ENCODE assay signal across 25 mouse cellular contexts in the genomic region with DNA sequence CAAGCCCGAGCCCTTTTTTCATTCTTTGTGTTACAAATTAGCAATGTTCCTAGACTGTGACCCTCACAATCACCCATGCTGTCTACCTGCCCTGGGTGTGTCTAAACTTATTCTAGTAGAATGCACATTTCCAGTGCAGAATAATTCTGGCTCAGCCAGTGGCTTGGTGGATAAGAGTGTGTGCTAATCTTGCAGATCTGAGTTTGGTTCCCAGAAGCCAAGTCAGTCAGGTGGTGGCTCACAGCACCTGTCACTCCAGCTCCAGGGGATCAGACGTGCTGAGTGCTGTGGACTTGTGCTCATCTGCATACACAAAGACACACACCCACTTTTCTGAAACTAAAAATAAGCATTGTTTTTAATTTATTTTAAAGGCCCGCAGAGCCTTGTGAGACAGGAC. TPM values are rescaled to one million over a fixed set of nuclear protein-coding genes. Genes with fewer than 3 reads are reported as not detected.
DNase-seq lines count a peak whose midpoint lies in the region; ATAC-seq and TF ChIP-seq lines count a peak whose summit lies in the region.
"Had no signal": no experiment of that assay in that cellular context is flagged by ENCODE, and none has a peak within 500 bp of the region (broad histone marks: within the 10 kb centered on the region; RNA-seq: fewer than 3 reads in every experiment).

No protein-coding gene starts in this region.

- 63% methylated on average over 3 of the region's 3 CpGs for WGBS in embryonic facial prominence, embryonic 14.5 days
- WGBS in embryonic facial prominence, embryonic 10.5 days: 74% methylated on average over 3 of the region's 3 CpGs
- 72% methylated on average over 3 of the region's 3 CpGs for WGBS in kidney, adult 2 months

- no peaks in the 10 kb centered on the region for H3K27me3 ChIP-seq in embryonic facial prominence, embryonic 14.5 days (replicated peaks; ENCODE audit: control insufficient read depth, insufficient read depth, low read length)
- H3K27me3 ChIP-seq in embryonic facial prominence, embryonic 10.5 days (replicated peaks; ENCODE audit: low read depth, poor library complexity, severe bottlenecking): no peaks in the 10 kb centered on the region
- H3K27me3 ChIP-seq in ES-Bruce4 (ENCODE audit: control insufficient read depth, insufficient read depth, low read length, poor library complexity, severe bottlenecking): no peaks in the 10 kb centered on the region
- H3K27me3 ChIP-seq in myocyte (ENCODE audit: control insufficient read depth, insufficient read depth, insufficient read length): peaks cover 22% of the 10 kb centered on the region
- H3K27me3 ChIP-seq in kidney, adult 2 months (replicated peaks; ENCODE audit: control insufficient read depth, insufficient read depth, low read length): no peaks in the 10 kb centered on the region
- H3K27me3 ChIP-seq: embryonic facial prominence, embryonic 15.5 days; heart, embryonic 15.5 days; intestine, embryonic 15.5 days had no signal

- H3K4me1 ChIP-seq in embryonic facial prominence, embryonic 14.5 days (ENCODE audit: control insufficient read depth, insufficient read depth, low read length): no peaks in the 10 kb centered on the region
- no peaks in the 10 kb centered on the region for H3K4me1 ChIP-seq in embryonic facial prominence, embryonic 10.5 days
- H3K4me1 ChIP-seq in ES-Bruce4 (ENCODE audit: control insufficient read depth, insufficient read depth, low read length): peaks cover 1% of the 10 kb centered on the region
- H3K4me1 ChIP-seq in kidney, adult 2 months (ENCODE audit: control insufficient read depth, insufficient read depth, low read length): no peaks in the 10 kb centered on the region
- H3K4me1 ChIP-seq: embryonic facial prominence, embryonic 15.5 days; forebrain, embryonic 10.5 days; heart, embryonic 15.5 days; intestine, embryonic 15.5 days had no signal

- H3K36me3 ChIP-seq in embryonic facial prominence, embryonic 14.5 days (ENCODE audit: control insufficient read depth, insufficient read depth, low read length): no peaks in the 10 kb centered on the region
- no peaks in the 10 kb centered on the region for H3K36me3 ChIP-seq in embryonic facial prominence, embryonic 10.5 days (replicated peaks)
- H3K36me3 ChIP-seq in ES-Bruce4 (ENCODE audit: control insufficient read depth, insufficient read depth, low read length, poor library complexity, severe bottlenecking): no peaks in the 10 kb centered on the region
- no peaks in the 10 kb centered on the region for H3K36me3 ChIP-seq in myocyte (ENCODE audit: control insufficient read depth, insufficient read depth)
- H3K36me3 ChIP-seq in kidney, adult 2 months (ENCODE audit: control insufficient read depth, insufficient read depth, low read length): no peaks in the 10 kb centered on the region
- H3K36me3 ChIP-seq: embryonic facial prominence, embryonic 15.5 days; forebrain, embryonic 10.5 days; heart, embryonic 15.5 days; intestine, embryonic 15.5 days had no signal

- TF ChIP-seq EP300 in ES-Bruce4 (IDR thresholded peaks at IDR 0.05; ENCODE audit: insufficient read depth, low read depth, low read length): 0 out of 2 replicates have a peak, but pooled peaks have one; percentile 43

- no peak for TF ChIP-seq CTCF in ES-Bruce4 (IDR thresholded peaks at IDR 0.05; ENCODE audit: low read depth, low read length)
- TF ChIP-seq CTCF in kidney, adult 2 months (conservative IDR thresholded peaks at IDR 0.05; ENCODE audit: insufficient read depth, insufficient read length, low read depth, low read length): no peak

- peak; percentile 16 for DNase-seq in embryonic facial prominence, embryonic 14.5 days (ENCODE audit: low spot score)
- no peak for DNase-seq in embryonic facial prominence, embryonic 10.5 days (ENCODE audit: low spot score)
- peak; percentile 75 for DNase-seq in R1 (ENCODE audit: low read depth, low spot score)
- DNase-seq in kidney, adult 2 months: no peak
- DNase-seq in adrenal gland, postnatal 36 days: no peak
- DNase-seq: B cell, adult 2 months; cerebellum, adult 11-12 months; cerebellum, adult 9-10 months; cerebellum, postnatal 25 days; gastrocnemius, postnatal 10 days; heart, adult 2 months; heart, postnatal 14 days had no signal

- no peaks in the 10 kb centered on the region for H3K79me2 ChIP-seq in myocyte (ENCODE audit: control insufficient read depth, insufficient read depth)

- no peaks in the 10 kb centered on the region for H3K9me3 ChIP-seq in embryonic facial prominence, embryonic 14.5 days (ENCODE audit: control insufficient read depth, low read length)
- H3K9me3 ChIP-seq in embryonic facial prominence, embryonic 10.5 days: no peaks in the 10 kb centered on the region
- no peaks in the 10 kb centered on the region for H3K9me3 ChIP-seq in ES-Bruce4 (replicated peaks; ENCODE audit: control insufficient read depth, insufficient read depth, low read length, poor library complexity, severe bottlenecking)
- H3K9me3 ChIP-seq: embryonic facial prominence, embryonic 15.5 days; forebrain, embryonic 10.5 days; heart, embryonic 15.5 days; intestine, embryonic 15.5 days had no signal

- H3ac ChIP-seq in myocyte (ENCODE audit: control insufficient read depth, insufficient read length): no peak overlapping the region

- H3K27ac ChIP-seq in embryonic facial prominence, embryonic 14.5 days (replicated peaks; ENCODE audit: low read depth, low read length): no peak overlapping the region
- H3K27ac ChIP-seq in embryonic facial prominence, embryonic 10.5 days (replicated peaks): no peak overlapping the region
- H3K27ac ChIP-seq in ES-Bruce4 (ENCODE audit: insufficient read depth, low read length): no peak overlapping the region
- no peak overlapping the region for H3K27ac ChIP-seq in kidney, adult 2 months (ENCODE audit: insufficient read depth, low read depth, low read length)
- H3K27ac ChIP-seq: embryonic facial prominence, embryonic 15.5 days; forebrain, embryonic 10.5 days; heart, adult 2 months; heart, embryonic 15.5 days; hindbrain, embryonic 14.5 days; intestine, embryonic 15.5 days had no signal

- H3K4me2 ChIP-seq in embryonic facial prominence, embryonic 14.5 days (ENCODE audit: low read depth, low read length): no peak overlapping the region
- no peak overlapping the region for H3K4me2 ChIP-seq in myocyte (ENCODE audit: low read depth)
- H3K4me2 ChIP-seq: embryonic facial prominence, embryonic 15.5 days; heart, embryonic 11.5 days; heart, embryonic 15.5 days; hindbrain, embryonic 14.5 days; intestine, embryonic 15.5 days had no signal

- no peak for ATAC-seq in embryonic facial prominence, embryonic 14.5 days (ENCODE audit: low read depth)
- ATAC-seq: activated CD4-positive, CD25-positive, alpha-beta regulatory T cell, adult 4 months; CD4-positive, CD25-positive, alpha-beta regulatory T cell, adult 4 months; forebrain, embryonic 14.5 days; intestine, embryonic 15.5 days had no signal

- no peak for TF ChIP-seq POLR2A in ES-Bruce4 (IDR thresholded peaks at IDR 0.05; ENCODE audit: insufficient read depth, low read length)
- no peak for TF ChIP-seq POLR2A in myocyte (IDR thresholded peaks at IDR 0.05; ENCODE audit: insufficient read length, low read depth)
- TF ChIP-seq POLR2A in kidney, adult 2 months (IDR thresholded peaks at IDR 0.05; ENCODE audit: low read depth, low read length): no peak

- H3K9ac ChIP-seq in embryonic facial prominence, embryonic 14.5 days (ENCODE audit: low read depth, low read length): no peak overlapping the region
- no peak overlapping the region for H3K9ac ChIP-seq in ES-Bruce4 (ENCODE audit: low read depth, poor library complexity, severe bottlenecking)
- H3K9ac ChIP-seq: embryonic facial prominence, embryonic 15.5 days; heart, embryonic 15.5 days; hindbrain, embryonic 14.5 days; intestine, embryonic 15.5 days had no signal

- H3K4me3 ChIP-seq in embryonic facial prominence, embryonic 14.5 days (ENCODE audit: low read depth, low read length): no peak overlapping the region
- no peak overlapping the region for H3K4me3 ChIP-seq in embryonic facial prominence, embryonic 10.5 days
- no peak overlapping the region for H3K4me3 ChIP-seq in ES-Bruce4 (ENCODE audit: low read depth, low read length)
- no peak overlapping the region for H3K4me3 ChIP-seq in myocyte
- H3K4me3 ChIP-seq in kidney, adult 2 months (ENCODE audit: insufficient read depth, low read depth, low read length): no peak overlapping the region
- H3K4me3 ChIP-seq: embryonic facial prominence, embryonic 15.5 days; erythroblast, embryonic 14.5 days; forebrain, embryonic 10.5 days; heart, adult 2 months; heart, embryonic 15.5 days; intestine, embryonic 15.5 days had no signal

TF ChIP-seq in myocyte, 11 proteins besides CTCF, POLR2A, EP300 and RAD21:
- TF ChIP-seq REST (IDR thresholded peaks at IDR 0.05; ENCODE audit: insufficient read depth, insufficient read length): no peak
- peak; percentile 32 for TF ChIP-seq TCF3 (IDR thresholded peaks at IDR 0.05; ENCODE audit: insufficient read length, low read depth)
- TF ChIP-seq MYOD1 (IDR thresholded peaks at IDR 0.05; ENCODE audit: control insufficient read depth in 1 of 3, insufficient read length in 2 of 3, low read depth in 2 of 3): peak; percentile 78 to 96 (median 93)
- TF ChIP-seq USF1 (IDR thresholded peaks at IDR 0.05; ENCODE audit: low read depth): no peak
- TF ChIP-seq MYOG (IDR thresholded peaks at IDR 0.05; ENCODE audit: control insufficient read depth in 1 of 3, insufficient read depth in 1 of 3, insufficient read length in 2 of 3, low read depth in 2 of 3): peak in 1 of 3 experiments; percentile 65
- peak; percentile 20 for TF ChIP-seq TCF12 (IDR thresholded peaks at IDR 0.05; ENCODE audit: insufficient read depth, poor library complexity, severe bottlenecking)
TF ChIP-seq in myocyte: peak in this region for 4.

RNA-seq across cellular contexts. Expression of a gene that starts 38.3 kb away (rescaled TPM):
- polyA plus RNA-seq in embryonic facial prominence, embryonic 14.5 days (2014; fragmentation: Nextera tagmentation; extraction: Ambion mirVana): 26.3 and 28.6 TPM in 2 replicates
- 17.5 and 18.4 TPM in 2 replicates for polyA plus RNA-seq in embryonic facial prominence, embryonic 10.5 days (2016; fragmentation: Nextera tagmentation; extraction: Ambion mirVana)
- polyA plus RNA-seq in ES-Bruce4 (2011; ENCODE audit: insufficient read depth, insufficient read length, low read depth, missing spikeins): 41.8 and 44.2 TPM in 2 replicates
- 12.2 TPM for polyA plus RNA-seq in myocyte (2012; fragmentation: generic; extraction: Trizol)
- 11.0 and 11.9 TPM in 2 replicates for polyA plus RNA-seq in kidney, adult 2 months (2012; rRNA removed)
- 10 to 100 TPM; 42.6 to 91.2 TPM for total RNA-seq in adrenal gland, postnatal 36 days (2021)

RNA-seq across cellular contexts. Expression of a gene that starts 45.2 kb away (rescaled TPM):
- 0.98 and 1.7 TPM in 2 replicates for polyA plus RNA-seq in embryonic facial prominence, embryonic 14.5 days (2014; fragmentation: Nextera tagmentation; extraction: Ambion mirVana)
- polyA plus RNA-seq in embryonic facial prominence, embryonic 10.5 days (2016; fragmentation: Nextera tagmentation; extraction: Ambion mirVana): 0.73 and 0.86 TPM in 2 replicates
- polyA plus RNA-seq in ES-Bruce4 (2011; ENCODE audit: insufficient read depth, insufficient read length, low read depth, missing spikeins): 1.4 and 2.2 TPM in 2 replicates
- 0.08 TPM for polyA plus RNA-seq in myocyte (2012; fragmentation: generic; extraction: Trizol)
- 0.22 and 0.31 TPM in 2 replicates for polyA plus RNA-seq in kidney, adult 2 months (2012; rRNA removed)
- total RNA-seq in adrenal gland, postnatal 36 days (2021): under 1 TPM; 0.59 to 0.70 TPM
- total RNA-seq: hematopoietic stem cell, adult 5-6 weeks had no signal
- polyA plus RNA-seq: activated CD4-positive, CD25-positive, alpha-beta regulatory T cell, adult 4 months; CD4-positive, CD25-positive, alpha-beta regulatory T cell, adult 4 months had no signal

Comparison
In these comparisons a context has a peak if more than half of its experiments do, and no peak if none do; other contexts are left out.
1. DNase-seq: peak in embryonic facial prominence, embryonic 14.5 days (single experiment) and R1 (single experiment); none in embryonic facial prominence, embryonic 10.5 days (single experiment), kidney, adult 2 months (single experiment) and adrenal gland, postnatal 36 days (0 of 2).